Mouse (Mus musculus): ENCODE measurements at regions not wholly inside any gene's neighbourhood (a gene's known extent, or its start where the extent isn't known, plus 50 kb on each side); places are given as distances from the start of the nearest gene placed in this dataset.

GRCm38 (mm10) chr1:193636451-193636850 is 266.4 kb upstream of the Camk1g start:
- no peak overlapping the region for H3K9ac ChIP-seq (ENCODE audit: low read length)
- 44% methylated on average over 5 of the region's 5 CpGs for WGBS
- H3K27me3 ChIP-seq (ENCODE audit: control insufficient read depth, insufficient read depth, low read depth, low read length) = no peaks in the 10 kb centered on the region
- no peaks in the 10 kb centered on the region for H3K4me1 ChIP-seq (replicated peaks; ENCODE audit: control insufficient read depth, insufficient read depth, low read length)
- H3K36me3 ChIP-seq (ENCODE audit: control insufficient read depth, insufficient read depth, low read length) = no peaks in the 10 kb centered on the region
- no peak for ATAC-seq (ENCODE audit: low read depth)
- H3K27ac ChIP-seq (ENCODE audit: low read length) = no peak overlapping the region
- H3K4me2 ChIP-seq (ENCODE audit: low read depth, low read length) = no peak overlapping the region
- no peaks in the 10 kb centered on the region for H3K9me3 ChIP-seq (ENCODE audit: control insufficient read depth, low read length)
- no peak overlapping the region for H3K4me3 ChIP-seq (ENCODE audit: low read length)

DNA sequence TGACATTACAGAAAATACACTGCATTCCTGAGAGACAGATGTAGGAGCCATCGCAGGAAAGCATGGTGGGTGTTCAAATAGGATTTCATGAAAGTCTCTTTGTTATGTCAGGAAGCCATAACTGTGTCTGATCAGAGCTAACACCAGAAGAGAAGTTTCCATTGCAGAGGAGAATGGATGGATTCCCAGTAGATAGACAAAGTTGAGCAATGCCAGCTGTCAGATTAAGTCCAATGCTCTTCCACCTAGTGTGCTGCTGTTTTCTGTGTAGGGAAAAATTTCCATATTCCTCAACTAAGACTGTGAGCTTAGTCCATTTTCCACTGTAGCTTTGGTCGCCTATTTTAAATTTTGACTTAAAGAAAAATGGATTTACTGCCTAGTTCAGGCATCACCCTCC is 262.0 kb upstream of the Camk1g start:
- no peak overlapping the region for H3K4me3 ChIP-seq (ENCODE audit: low read length)
- ATAC-seq (ENCODE audit: low read depth) = peak; percentile 54; the same call in 1 of the 2 replicates
- no peak overlapping the region for H3K9ac ChIP-seq (ENCODE audit: low read length)
- 75% methylated on average over 2 of the region's 2 CpGs for WGBS
- H3K27ac ChIP-seq (ENCODE audit: low read length) = no peak overlapping the region
- no peaks in the 10 kb centered on the region for H3K27me3 ChIP-seq (ENCODE audit: control insufficient read depth, insufficient read depth, low read depth, low read length)
- H3K9me3 ChIP-seq (ENCODE audit: control insufficient read depth, low read length) = no peaks in the 10 kb centered on the region
- H3K4me2 ChIP-seq (ENCODE audit: low read depth, low read length) = no peak overlapping the region; the same call in 1 of the 2 replicates
- H3K36me3 ChIP-seq (ENCODE audit: control insufficient read depth, insufficient read depth, low read length) = no peaks in the 10 kb centered on the region
- no peaks in the 10 kb centered on the region for H3K4me1 ChIP-seq (replicated peaks; ENCODE audit: control insufficient read depth, insufficient read depth, low read length)

- H3K4me3 ChIP-seq (ENCODE audit: low read length) = no peak overlapping the region
- H3K4me2 ChIP-seq (ENCODE audit: low read depth, low read length) = no peak overlapping the region
- ATAC-seq (ENCODE audit: low read depth) = no peak
- H3K9ac ChIP-seq (ENCODE audit: low read length) = no peak overlapping the region
- H3K27ac ChIP-seq (ENCODE audit: low read length) = no peak overlapping the region
- 42% methylated on average over 2 of the region's 2 CpGs for WGBS
- H3K9me3 ChIP-seq (ENCODE audit: control insufficient read depth, low read length) = no peaks in the 10 kb centered on the region
- H3K36me3 ChIP-seq (ENCODE audit: control insufficient read depth, insufficient read depth, low read length) = no peaks in the 10 kb centered on the region
- no peaks in the 10 kb centered on the region for H3K27me3 ChIP-seq (ENCODE audit: control insufficient read depth, insufficient read depth, low read depth, low read length)
- H3K4me1 ChIP-seq (replicated peaks; ENCODE audit: control insufficient read depth, insufficient read depth, low read length) = no peaks in the 10 kb centered on the region
Observed at GRCm38 (mm10) chr1:193629887-193630286, 259.8 kb upstream of the Camk1g start.

DNA sequence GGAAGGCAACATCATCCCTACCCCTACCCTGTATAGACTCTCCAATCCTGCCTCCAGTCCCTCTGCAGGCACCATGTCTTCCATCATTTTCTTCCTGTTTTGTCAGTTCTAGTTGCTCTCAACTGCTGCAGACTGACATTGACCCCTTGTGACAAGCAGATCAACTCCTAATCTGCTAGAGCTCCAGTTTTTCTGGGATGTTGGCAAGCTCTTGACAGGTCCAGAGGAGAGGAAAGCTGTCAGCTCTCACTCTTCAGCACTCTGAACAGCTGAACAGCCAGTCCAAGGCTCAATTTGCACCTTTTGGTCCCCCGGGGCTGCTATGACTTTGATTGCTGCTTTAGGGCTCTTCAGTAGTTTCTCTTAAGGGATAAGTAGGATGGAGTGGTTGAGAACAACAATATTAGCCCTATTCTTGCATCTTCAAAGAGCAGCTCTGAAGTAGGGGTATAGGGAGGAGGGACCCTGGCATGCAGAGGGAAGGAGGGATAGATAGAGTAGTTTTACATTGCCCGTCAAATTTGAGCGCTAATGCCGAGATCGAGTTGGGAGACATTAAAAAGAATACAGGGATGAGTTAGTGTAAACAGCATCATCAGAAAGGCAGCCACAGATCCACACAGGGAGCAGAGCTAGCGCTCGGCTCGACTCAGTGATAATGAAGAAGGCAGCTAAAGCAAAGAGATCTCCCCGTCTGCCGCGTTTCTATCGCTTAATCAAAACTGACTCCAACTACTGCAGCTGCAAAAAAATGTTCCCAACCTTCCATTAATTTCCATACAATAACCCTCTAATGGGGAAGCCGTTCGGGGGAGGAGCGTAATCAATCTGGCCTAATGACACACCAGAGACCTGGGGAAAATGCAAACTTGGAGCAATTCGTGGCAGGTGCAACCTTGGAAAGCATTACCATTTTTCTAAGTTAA is 257.1 kb upstream of the Camk1g start:
- Histone ChIP-seq H3K27me3 (ENCODE audit: control insufficient read depth, insufficient read depth, low read depth, low read length) (no peaks in the 10 kb centered on the region), H3K4me2 (ENCODE audit: low read depth, low read length) (no peak overlapping the region), H3K4me1 (replicated peaks; ENCODE audit: control insufficient read depth, insufficient read depth, low read length) (no peaks in the 10 kb centered on the region), H3K4me3 (ENCODE audit: low read length) (no peak overlapping the region), H3K9me3 (ENCODE audit: control insufficient read depth, low read length) (no peaks in the 10 kb centered on the region), H3K27ac (ENCODE audit: low read length) (no peak overlapping the region), H3K36me3 (ENCODE audit: control insufficient read depth, insufficient read depth, low read length) (no peaks in the 10 kb centered on the region), H3K9ac (ENCODE audit: low read length) (no peak overlapping the region)
- WGBS = 42% methylated on average over 16 of the region's 16 CpGs
- ATAC-seq (ENCODE audit: low read depth) = no peak

DNA sequence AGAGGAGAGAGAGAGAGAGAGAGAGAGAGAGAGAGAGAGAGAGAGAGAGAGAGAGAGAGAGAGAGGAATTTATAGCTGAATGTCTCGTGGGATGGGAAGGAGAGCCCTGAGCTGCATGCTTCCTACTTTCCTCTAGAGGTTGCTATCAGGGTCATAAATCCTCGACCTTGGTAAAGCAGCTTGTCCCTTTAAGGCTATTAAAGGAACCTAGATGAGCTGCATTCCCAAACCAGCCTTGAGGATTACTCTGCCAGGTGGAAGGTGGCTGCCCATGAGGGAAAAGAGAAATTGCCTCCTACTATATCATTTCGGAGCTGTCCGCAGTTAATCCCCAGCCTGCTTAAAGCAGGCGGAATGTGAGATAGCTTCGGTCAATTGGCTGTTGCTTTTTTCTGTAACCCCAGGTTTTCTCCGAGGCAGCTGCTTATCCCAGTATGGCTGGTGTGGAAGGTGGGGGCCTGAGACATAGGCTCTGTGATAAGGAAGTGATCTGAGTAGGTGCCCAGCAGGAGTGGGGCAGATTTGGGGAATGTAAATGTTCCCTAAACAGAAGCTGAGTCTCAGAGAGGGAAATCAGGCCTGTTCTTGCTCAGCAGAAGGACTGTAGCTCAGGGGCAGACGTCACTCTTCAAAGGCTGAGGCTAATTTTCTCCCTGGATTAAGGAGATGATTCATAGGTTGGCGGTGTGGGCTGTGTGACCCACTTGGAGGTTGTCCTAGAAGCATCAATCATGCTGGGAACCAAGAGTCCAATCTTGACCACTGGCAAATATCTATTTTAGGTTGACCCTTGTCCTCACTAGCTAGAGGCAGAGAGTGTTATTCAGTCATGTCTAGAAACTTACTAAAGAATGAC is 255.2 kb upstream of the Camk1g start:
- Histone ChIP-seq H3K9me3 (ENCODE audit: control insufficient read depth, low read length) (no peaks in the 10 kb centered on the region), H3K4me2 (ENCODE audit: low read depth, low read length) (no peak overlapping the region), H3K4me3 (ENCODE audit: low read length) (no peak overlapping the region), H3K27ac (ENCODE audit: low read length) (no peak overlapping the region), H3K9ac (ENCODE audit: low read length) (no peak overlapping the region), H3K4me1 (replicated peaks; ENCODE audit: control insufficient read depth, insufficient read depth, low read length) (no peaks in the 10 kb centered on the region), H3K27me3 (ENCODE audit: control insufficient read depth, insufficient read depth, low read depth, low read length) (no peaks in the 10 kb centered on the region), H3K36me3 (ENCODE audit: control insufficient read depth, insufficient read depth, low read length) (no peaks in the 10 kb centered on the region)
- 17% methylated on average over 9 of the region's 9 CpGs for WGBS
- ATAC-seq (ENCODE audit: low read depth) = no peak

DNA sequence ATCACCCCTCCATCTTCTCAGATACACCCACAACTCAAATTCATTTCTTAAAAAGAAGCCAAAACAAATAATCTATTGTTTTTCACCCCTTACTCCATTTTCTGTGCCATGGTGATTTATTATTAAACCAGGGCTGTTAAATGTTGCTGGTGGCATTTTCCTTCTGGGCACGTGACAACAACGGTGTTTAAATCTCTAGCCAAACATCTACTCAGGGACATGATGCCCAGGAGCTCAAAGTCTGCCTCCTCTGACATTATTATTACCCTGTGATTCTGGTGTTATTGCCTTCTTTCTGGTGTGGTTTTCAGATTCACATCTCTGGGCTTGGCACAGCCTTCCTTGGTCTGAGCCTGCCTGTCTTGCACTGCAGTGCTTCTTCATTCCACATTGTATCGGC is 253.5 kb upstream of the Camk1g start:
- no peak for ATAC-seq (ENCODE audit: low read depth)
- WGBS = 80% methylated on average over 3 of the region's 3 CpGs
- H3K9me3 ChIP-seq (ENCODE audit: control insufficient read depth, low read length) = no peaks in the 10 kb centered on the region

DNA sequence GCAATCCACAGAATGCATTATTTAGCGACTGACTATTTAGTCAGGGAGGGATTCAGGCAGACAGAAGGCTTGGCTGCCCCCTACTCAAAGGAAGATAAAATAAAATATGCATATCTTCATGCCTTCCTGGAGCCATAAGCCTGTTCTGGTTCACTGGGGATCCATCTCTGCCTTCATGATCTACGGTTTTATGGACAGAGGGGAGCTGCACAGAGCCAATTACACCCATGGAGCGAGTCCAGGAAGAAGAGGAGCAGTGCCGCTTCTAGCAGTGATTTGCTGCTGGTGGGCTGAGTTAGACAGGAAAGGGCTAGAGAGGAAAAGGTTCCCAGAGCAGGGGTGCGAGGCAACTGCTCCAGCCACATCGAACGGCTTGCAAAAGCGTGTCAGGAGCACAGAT is 248.2 kb upstream of the Camk1g start:
- Histone ChIP-seq H3K4me1 (replicated peaks; ENCODE audit: control insufficient read depth, insufficient read depth, low read length) (no peaks in the 10 kb centered on the region), H3K4me3 (ENCODE audit: low read length) (no peak overlapping the region), H3K27me3 (ENCODE audit: control insufficient read depth, insufficient read depth, low read depth, low read length) (no peaks in the 10 kb centered on the region), H3K36me3 (ENCODE audit: control insufficient read depth, insufficient read depth, low read length) (no peaks in the 10 kb centered on the region), H3K9ac (ENCODE audit: low read length) (no peak overlapping the region), H3K27ac (ENCODE audit: low read length) (no peak overlapping the region), H3K9me3 (ENCODE audit: control insufficient read depth, low read length) (no peaks in the 10 kb centered on the region), H3K4me2 (ENCODE audit: low read depth, low read length) (no peak overlapping the region)
- WGBS = 70% methylated on average over 8 of the region's 8 CpGs
- ATAC-seq (ENCODE audit: low read depth) = no peak

More for the DNA sequence above, 253.5 kb upstream of the Camk1g start:
- Histone ChIP-seq H3K36me3 (ENCODE audit: control insufficient read depth, insufficient read depth, low read length) (no peaks in the 10 kb centered on the region), H3K4me2 (ENCODE audit: low read depth, low read length) (no peak overlapping the region), H3K4me1 (replicated peaks; ENCODE audit: control insufficient read depth, insufficient read depth, low read length) (no peaks in the 10 kb centered on the region), H3K4me3 (ENCODE audit: low read length) (no peak overlapping the region), H3K27ac (ENCODE audit: low read length) (no peak overlapping the region), H3K27me3 (ENCODE audit: control insufficient read depth, insufficient read depth, low read depth, low read length) (no peaks in the 10 kb centered on the region), H3K9ac (ENCODE audit: low read length) (no peak overlapping the region)

- no peak overlapping the region for H3K9ac ChIP-seq (ENCODE audit: low read length)
- no peak for ATAC-seq (ENCODE audit: low read depth)
- H3K4me2 ChIP-seq (ENCODE audit: low read depth, low read length) = no peak overlapping the region
- 56% methylated on average over 4 of the region's 4 CpGs for WGBS
- no peaks in the 10 kb centered on the region for H3K27me3 ChIP-seq (ENCODE audit: control insufficient read depth, insufficient read depth, low read depth, low read length)
- no peak overlapping the region for H3K27ac ChIP-seq (ENCODE audit: low read length)
- H3K4me3 ChIP-seq (ENCODE audit: low read length) = no peak overlapping the region
- H3K36me3 ChIP-seq (ENCODE audit: control insufficient read depth, insufficient read depth, low read length) = no peaks in the 10 kb centered on the region
- H3K4me1 ChIP-seq (replicated peaks; ENCODE audit: control insufficient read depth, insufficient read depth, low read length) = no peaks in the 10 kb centered on the region
- no peaks in the 10 kb centered on the region for H3K9me3 ChIP-seq (ENCODE audit: control insufficient read depth, low read length)
Observed at GRCm38 (mm10) chr1:193610471-193610870, 240.4 kb upstream of the Camk1g start.

DNA sequence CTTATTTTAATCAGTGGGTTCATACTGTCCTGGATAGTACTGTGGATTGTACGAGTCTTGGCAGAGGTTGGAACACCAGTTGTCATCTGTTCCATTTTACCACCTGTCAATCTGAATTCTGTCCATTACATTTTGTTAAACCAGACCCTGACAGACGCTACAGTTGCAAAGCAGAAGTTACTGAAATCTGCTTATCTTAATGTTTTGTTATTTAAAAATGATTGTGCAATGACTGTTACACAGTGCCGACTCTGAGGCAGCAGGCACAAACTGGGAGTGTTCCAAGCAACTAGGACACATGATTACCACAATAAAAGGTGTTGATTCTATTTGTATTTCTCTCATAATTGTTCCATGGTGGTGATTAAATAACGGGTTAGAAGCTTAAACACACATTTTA is 229.8 kb upstream of the Camk1g start:
- Histone ChIP-seq H3K9ac (ENCODE audit: low read length) (no peak overlapping the region), H3K4me1 (replicated peaks; ENCODE audit: control insufficient read depth, insufficient read depth, low read length) (no peaks in the 10 kb centered on the region), H3K9me3 (ENCODE audit: control insufficient read depth, low read length) (no peaks in the 10 kb centered on the region), H3K4me3 (ENCODE audit: low read length) (no peak overlapping the region), H3K4me2 (ENCODE audit: low read depth, low read length) (no peak overlapping the region), H3K36me3 (ENCODE audit: control insufficient read depth, insufficient read depth, low read length) (no peaks in the 10 kb centered on the region), H3K27ac (ENCODE audit: low read length) (no peak overlapping the region), H3K27me3 (ENCODE audit: control insufficient read depth, insufficient read depth, low read depth, low read length) (no peaks in the 10 kb centered on the region)
- ATAC-seq (ENCODE audit: low read depth) = no peak
- WGBS = 45% methylated on average over 4 of the region's 4 CpGs
